Mouse (Mus musculus): ENCODE measurements around the gene Faap100. TPM values are rescaled to one million over a fixed set of nuclear protein-coding genes. Genes with fewer than 3 reads are reported as not detected.

The Faap100 gene
- polyA plus RNA-seq, 1 experiment from 2014 or later = 33.8 TPM

DNA sequence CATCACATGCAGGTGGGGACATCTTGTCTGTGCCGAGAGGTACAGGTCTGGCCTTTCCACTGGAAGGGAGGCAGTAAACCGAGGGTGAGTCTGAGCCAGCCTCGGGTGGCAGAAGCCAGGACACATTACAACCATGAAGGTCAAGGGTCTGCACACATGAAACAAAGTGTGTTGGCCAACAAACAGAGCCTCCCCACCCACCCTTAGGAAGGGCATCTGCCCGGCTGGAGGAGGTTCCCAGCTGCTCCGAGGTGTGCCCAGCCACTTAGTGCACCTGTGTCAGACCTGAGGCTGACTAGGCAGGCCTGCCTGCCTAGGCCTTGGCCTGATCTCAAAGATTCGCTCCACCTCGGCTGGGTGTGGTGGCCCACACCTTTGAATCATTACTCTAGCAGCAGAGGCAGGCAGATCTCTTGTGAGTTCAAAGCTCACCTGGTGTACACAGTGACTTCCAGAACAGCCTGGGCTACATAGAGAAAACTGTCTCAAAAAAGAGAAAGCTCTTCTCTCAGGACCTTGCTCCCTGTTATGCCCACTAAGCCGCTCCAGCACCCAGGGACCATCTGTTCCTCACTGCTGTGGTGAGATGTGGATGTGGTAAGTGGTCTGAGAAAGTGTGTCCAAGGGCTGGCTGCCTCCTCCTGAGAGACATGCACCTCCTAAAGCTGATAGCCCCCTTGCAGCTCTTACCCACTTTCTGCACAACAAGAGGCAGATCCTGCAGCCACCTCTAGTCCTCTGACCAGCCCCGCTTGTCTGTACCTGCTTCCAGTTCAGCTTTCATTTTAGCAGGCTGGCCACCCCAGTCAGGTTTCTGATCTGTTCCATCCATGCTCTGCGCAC lies 27.1 kb downstream of the Faap100 start:
- 88% methylated on average over 10 of the region's 10 CpGs for WGBS
- no peaks in the 10 kb centered on the region; the same call in 1 of the 2 replicates for H3K36me3 ChIP-seq (ENCODE audit: control insufficient read depth, insufficient read depth, low read length)
- H3K4me3 ChIP-seq (ENCODE audit: low read depth, low read length) = no peak overlapping the region
- peaks cover 13% of the 10 kb centered on the region for H3K4me1 ChIP-seq (replicated peaks; ENCODE audit: control insufficient read depth, insufficient read depth, low read length)
- peak overlapping the region; percentile 99; the same call in 1 of the 2 replicates for H3K27ac ChIP-seq (ENCODE audit: low read depth, low read length)
- DNase-seq (ENCODE audit: low spot score) (peak; percentile 50), ATAC-seq (replicated peaks; ENCODE audit: low FRiP score) (no peak)
- peak overlapping the region; percentile 100; the same call in 1 of the 2 replicates for H3K9ac ChIP-seq (ENCODE audit: low read length)
- H3K9me3 ChIP-seq (ENCODE audit: control insufficient read depth, low read length) = no peaks in the 10 kb centered on the region
- H3K4me2 ChIP-seq (ENCODE audit: low read depth, low read length, severe bottlenecking) = peak overlapping the region; percentile 89
- no peaks in the 10 kb centered on the region for H3K27me3 ChIP-seq (ENCODE audit: control insufficient read depth, insufficient read depth, low read length)

DNA sequence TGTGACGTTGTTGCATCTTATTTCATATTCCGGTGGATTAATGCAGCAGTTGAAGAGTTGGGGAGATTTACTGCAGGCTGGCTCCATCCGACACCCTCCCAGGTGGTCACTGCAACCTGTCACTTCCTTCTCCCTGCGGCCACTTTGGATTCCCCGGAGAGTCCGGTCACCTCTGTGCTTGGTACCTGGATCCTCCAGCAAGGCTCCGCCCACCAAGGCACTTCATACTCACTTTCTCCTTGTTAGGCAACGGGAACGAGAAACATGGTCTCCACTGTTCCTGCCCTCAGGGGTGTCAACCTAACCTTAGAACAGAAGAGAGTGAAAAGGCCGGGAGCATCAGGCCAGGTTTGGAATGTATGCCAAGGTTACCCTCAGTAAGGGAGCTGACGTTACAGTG lies 27.9 kb downstream of the Faap100 start:
- Histone ChIP-seq H3K4me3 (ENCODE audit: low read depth, low read length) (peak overlapping the region; percentile 100), H3K9me3 (ENCODE audit: control insufficient read depth, low read length) (no peaks in the 10 kb centered on the region), H3K36me3 (ENCODE audit: control insufficient read depth, insufficient read depth, low read length) (no peaks in the 10 kb centered on the region; the same call in 1 of the 2 replicates), H3K4me1 (replicated peaks; ENCODE audit: control insufficient read depth, insufficient read depth, low read length) (peaks cover 13% of the 10 kb centered on the region), H3K27ac (ENCODE audit: low read depth, low read length) (peak overlapping the region; percentile 99), H3K27me3 (ENCODE audit: control insufficient read depth, insufficient read depth, low read length) (no peaks in the 10 kb centered on the region), H3K4me2 (ENCODE audit: low read depth, low read length, severe bottlenecking) (peak overlapping the region; percentile 89), H3K9ac (ENCODE audit: low read length) (peak overlapping the region; percentile 100)
- ATAC-seq (replicated peaks; ENCODE audit: low FRiP score) (no peak), DNase-seq (ENCODE audit: low spot score) (peak; percentile 65)
- WGBS = 21% methylated on average over 11 of the region's 11 CpGs

DNA sequence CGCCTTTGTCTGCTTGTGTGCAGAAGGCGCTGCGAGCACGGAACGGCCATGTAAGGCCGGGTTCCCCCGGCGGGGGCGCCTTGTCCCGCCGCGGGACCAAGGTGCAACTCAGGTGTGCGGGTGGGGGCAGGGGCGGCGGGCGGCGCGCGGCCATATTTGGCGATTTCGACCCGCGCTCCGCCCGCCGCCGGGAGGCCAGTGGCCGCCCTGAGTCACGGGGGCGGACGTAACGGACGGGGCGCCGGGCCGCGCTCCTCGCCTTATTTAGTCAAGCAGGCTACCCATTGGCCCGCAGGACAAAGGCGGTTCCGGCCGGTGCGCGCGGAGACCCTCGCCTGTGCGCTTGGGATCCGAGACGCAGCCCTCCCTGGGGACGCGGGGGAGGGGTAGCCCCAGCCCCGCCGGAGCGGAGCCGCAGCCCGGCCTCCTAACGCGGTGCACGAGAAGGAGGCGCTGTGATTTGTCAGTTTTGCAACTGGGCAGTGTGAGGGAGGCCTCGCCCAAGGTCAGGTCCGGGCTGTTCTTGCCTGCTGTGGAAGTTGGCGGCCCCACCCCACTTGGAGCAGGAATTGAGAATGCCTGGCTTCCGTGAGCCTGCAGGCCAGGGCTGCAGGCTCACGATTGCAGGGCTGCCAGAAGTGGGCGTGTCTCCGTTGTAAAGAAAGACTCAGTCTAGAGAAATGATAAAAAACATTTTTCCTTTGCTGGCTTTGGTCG lies 28.4 kb downstream of the Faap100 start:
- Histone ChIP-seq H3K4me3 (ENCODE audit: low read depth, low read length) (peak overlapping the region; percentile 100), H3K36me3 (ENCODE audit: control insufficient read depth, insufficient read depth, low read length) (peaks cover 3% of the 10 kb centered on the region; the same call in 1 of the 2 replicates), H3K9ac (ENCODE audit: low read length) (peak overlapping the region; percentile 100), H3K27ac (ENCODE audit: low read depth, low read length) (peak overlapping the region; percentile 99), H3K9me3 (ENCODE audit: control insufficient read depth, low read length) (no peaks in the 10 kb centered on the region), H3K4me2 (ENCODE audit: low read depth, low read length, severe bottlenecking) (peak overlapping the region; percentile 89), H3K4me1 (replicated peaks; ENCODE audit: control insufficient read depth, insufficient read depth, low read length) (peaks cover 16% of the 10 kb centered on the region), H3K27me3 (ENCODE audit: control insufficient read depth, insufficient read depth, low read length) (no peaks in the 10 kb centered on the region)
- DNase-seq (ENCODE audit: low spot score) (peak; percentile 95), ATAC-seq (replicated peaks; ENCODE audit: low FRiP score) (peak; percentile 80)
- under 1% methylated on average over 68 of the region's 68 CpGs for WGBS

DNA sequence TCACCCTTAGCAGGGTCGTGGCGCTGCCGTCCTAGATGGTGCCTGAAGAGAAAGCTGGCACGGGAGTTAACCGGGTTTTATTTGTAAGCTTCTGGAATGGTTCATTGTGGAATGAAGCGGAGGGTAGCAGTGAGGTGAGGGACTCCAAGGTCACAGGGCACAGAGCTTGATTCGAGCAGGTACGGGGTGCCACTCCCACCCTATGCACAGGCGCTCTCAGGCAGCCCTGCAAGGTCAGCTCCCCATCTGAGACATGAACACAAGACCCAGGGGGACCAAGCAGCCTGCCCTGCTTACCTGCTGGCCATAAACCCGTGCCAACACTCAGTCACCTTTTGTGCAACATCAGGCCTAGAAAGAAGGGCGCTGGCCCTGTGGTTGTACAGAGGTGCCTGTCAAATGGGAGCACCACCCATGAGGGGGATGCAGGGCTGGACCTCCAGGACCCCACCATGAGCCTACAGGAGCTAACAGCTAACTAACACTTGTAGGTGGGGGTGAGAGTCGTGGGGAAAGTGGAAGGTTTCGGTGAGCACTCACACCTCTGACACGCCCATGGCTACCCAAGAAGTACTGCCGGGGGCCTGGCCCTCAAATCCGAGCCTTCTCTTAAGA lies 29.1 kb downstream of the Faap100 start:
- H3K27ac ChIP-seq (ENCODE audit: low read depth, low read length) = peak overlapping the region; percentile 99
- H3K4me3 ChIP-seq (ENCODE audit: low read depth, low read length) = peak overlapping the region; percentile 100
- no peaks in the 10 kb centered on the region for H3K9me3 ChIP-seq (ENCODE audit: control insufficient read depth, low read length)
- peaks cover 18% of the 10 kb centered on the region for H3K4me1 ChIP-seq (replicated peaks; ENCODE audit: control insufficient read depth, insufficient read depth, low read length)
- no peaks in the 10 kb centered on the region for H3K27me3 ChIP-seq (ENCODE audit: control insufficient read depth, insufficient read depth, low read length)
- ATAC-seq (replicated peaks; ENCODE audit: low FRiP score) (peak; percentile 0; the same call in 1 of the 2 replicates), DNase-seq (ENCODE audit: low spot score) (peak; percentile 82)
- 3% methylated on average over 16 of the region's 16 CpGs for WGBS
- peaks cover 5% of the 10 kb centered on the region; the same call in 1 of the 2 replicates for H3K36me3 ChIP-seq (ENCODE audit: control insufficient read depth, insufficient read depth, low read length)
- H3K9ac ChIP-seq (ENCODE audit: low read length) = peak overlapping the region; percentile 100
- H3K4me2 ChIP-seq (ENCODE audit: low read depth, low read length, severe bottlenecking) = peak overlapping the region; percentile 89

DNA sequence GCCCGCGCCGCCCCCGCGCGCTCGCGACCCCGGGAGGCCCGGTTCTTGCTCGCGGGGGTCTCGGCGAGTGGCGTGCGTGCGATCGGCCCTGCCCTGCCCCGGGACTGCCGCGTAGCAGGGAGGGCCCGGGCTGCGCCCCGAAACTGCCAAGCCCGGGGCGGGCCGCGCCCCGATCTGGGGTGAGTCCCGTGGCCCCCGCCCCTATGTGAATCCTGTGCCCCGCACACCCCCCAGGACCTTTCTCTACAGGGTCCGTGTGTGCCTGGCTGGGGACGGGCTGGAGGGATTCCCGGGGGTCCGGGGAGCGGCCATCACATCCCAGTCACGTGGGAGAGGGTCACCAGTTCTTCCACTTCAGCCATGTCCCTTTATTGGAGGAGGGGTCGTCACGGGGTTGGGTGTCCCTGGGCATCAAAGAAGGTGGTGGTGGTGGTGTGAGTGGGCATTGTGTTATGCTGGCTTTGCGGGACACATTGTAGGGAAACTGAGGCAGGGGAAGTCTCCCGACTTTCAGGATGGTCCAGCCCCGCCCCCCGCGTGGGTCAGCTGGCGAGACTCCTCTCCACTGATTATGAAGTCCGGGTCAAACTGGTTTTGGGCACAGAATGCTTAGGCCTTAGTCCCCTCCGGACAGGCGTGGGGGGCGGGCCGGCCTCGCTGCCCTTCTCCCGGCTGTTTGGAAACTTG lies 29.7 kb downstream of the Faap100 start:
- DNase-seq (ENCODE audit: low spot score) = peak; percentile 91
- Histone ChIP-seq H3K36me3 (ENCODE audit: control insufficient read depth, insufficient read depth, low read length) (peaks cover 5% of the 10 kb centered on the region; the same call in 1 of the 2 replicates), H3K9me3 (ENCODE audit: control insufficient read depth, low read length) (no peaks in the 10 kb centered on the region), H3K9ac (ENCODE audit: low read length) (peak overlapping the region; percentile 100), H3K4me1 (replicated peaks; ENCODE audit: control insufficient read depth, insufficient read depth, low read length) (peaks cover 18% of the 10 kb centered on the region), H3K4me2 (ENCODE audit: low read depth, low read length, severe bottlenecking) (peak overlapping the region; percentile 89), H3K27me3 (ENCODE audit: control insufficient read depth, insufficient read depth, low read length) (no peaks in the 10 kb centered on the region), H3K4me3 (ENCODE audit: low read depth, low read length) (peak overlapping the region; percentile 100), H3K27ac (ENCODE audit: low read depth, low read length) (peak overlapping the region; percentile 99)
- WGBS = 2% methylated on average over 39 of the region's 53 CpGs
- ATAC-seq (replicated peaks; ENCODE audit: low FRiP score) = peak; percentile 60

DNA sequence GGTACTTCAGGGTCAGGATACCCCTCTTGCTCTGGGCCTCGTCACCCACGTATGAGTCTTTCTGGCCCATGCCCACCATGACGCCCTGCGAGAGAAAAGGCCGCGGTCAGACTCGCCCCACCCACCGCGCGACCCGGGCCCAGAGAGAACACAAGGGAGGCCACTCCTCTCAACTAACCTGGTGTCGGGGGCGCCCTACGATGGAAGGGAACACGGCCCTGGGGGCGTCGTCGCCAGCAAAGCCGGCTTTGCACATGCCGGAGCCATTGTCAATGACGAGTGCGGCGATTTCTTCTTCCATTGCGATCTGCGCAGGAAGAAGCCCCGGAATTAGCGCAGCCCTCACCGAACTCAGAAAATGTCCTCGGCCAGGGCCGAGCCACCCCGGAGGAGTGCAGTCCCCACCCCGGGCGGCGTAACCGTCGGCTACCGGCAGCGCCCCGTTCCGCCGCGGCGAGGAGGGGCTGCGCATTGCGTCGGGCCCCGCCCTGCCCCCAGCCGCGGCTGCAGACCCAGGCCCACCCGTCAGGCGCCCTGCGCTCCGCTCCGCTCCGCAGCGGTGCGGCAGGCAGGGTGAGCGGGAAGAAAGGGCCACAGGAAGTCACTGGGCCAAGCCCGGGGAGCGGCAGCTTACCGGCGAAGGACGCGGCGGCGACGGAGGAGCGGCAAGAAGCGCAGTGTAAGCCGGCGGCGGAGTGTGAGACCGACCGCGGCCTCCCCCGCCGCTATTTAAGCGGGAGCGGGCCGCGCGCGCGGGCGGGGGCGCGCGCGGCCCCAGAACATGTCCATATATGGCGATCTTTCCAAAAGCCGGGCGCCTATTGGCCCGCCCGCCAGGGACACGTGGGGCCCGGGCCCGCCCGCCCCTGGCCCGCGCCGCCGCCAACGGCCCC lies 30.5 kb downstream of the Faap100 start, which contains the start of gene Actg1:
Actg1 (minus strand) TSS at position 752 of the 893 bp plus-strand sequence.
- H3K9ac ChIP-seq (ENCODE audit: low read length) = peak within 1 kb of the TSS; percentile 100
- H3K27ac ChIP-seq (ENCODE audit: low read depth, low read length) = peak within 1 kb of the TSS; percentile 99
- no peaks in the 10 kb centered on the region for H3K9me3 ChIP-seq (ENCODE audit: control insufficient read depth, low read length)
- H3K4me1 ChIP-seq (replicated peaks; ENCODE audit: control insufficient read depth, insufficient read depth, low read length) = peaks cover 18% of the 10 kb centered on the region
- peak within 1 kb of the TSS; percentile 89 for H3K4me2 ChIP-seq (ENCODE audit: low read depth, low read length, severe bottlenecking)
- no peaks in the 10 kb centered on the region for H3K27me3 ChIP-seq (ENCODE audit: control insufficient read depth, insufficient read depth, low read length)
- peak within 1 kb of the TSS; percentile 100 for H3K4me3 ChIP-seq (ENCODE audit: low read depth, low read length)
- peaks cover 5% of the 10 kb centered on the region; the same call in 1 of the 2 replicates for H3K36me3 ChIP-seq (ENCODE audit: control insufficient read depth, insufficient read depth, low read length)
- DNase-seq (ENCODE audit: low spot score) (peak; percentile 71), ATAC-seq (replicated peaks; ENCODE audit: low FRiP score) (peak; percentile 84)
- 4% methylated on average over 101 of the region's 103 CpGs for WGBS

DNA sequence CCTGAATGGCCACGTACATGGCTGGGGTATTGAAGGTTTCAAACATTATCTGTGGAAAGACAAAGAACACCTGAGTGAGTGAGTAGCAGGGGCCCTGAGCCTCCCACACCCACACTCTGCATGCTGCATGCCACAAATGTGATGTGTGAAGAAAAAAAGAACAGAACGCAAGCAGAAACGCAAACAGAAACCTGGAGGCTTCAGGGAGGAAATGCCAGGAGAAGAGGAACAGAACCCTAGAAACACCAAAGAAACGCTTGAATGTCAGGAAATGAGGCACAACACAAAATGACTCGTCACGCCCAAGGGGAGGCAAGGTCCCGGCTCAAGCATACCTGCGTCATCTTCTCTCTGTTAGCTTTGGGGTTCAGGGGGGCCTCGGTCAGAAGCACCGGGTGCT lies 31.3 kb downstream of the Faap100 start:
- ATAC-seq (replicated peaks; ENCODE audit: low FRiP score) (no peak), DNase-seq (ENCODE audit: low spot score) (peak; percentile 50)
- Histone ChIP-seq H3K9ac (ENCODE audit: low read length) (peak overlapping the region; percentile 100), H3K27me3 (ENCODE audit: control insufficient read depth, insufficient read depth, low read length) (no peaks in the 10 kb centered on the region), H3K27ac (ENCODE audit: low read depth, low read length) (no peak overlapping the region), H3K4me2 (ENCODE audit: low read depth, low read length, severe bottlenecking) (peak overlapping the region; percentile 89), H3K9me3 (ENCODE audit: control insufficient read depth, low read length) (no peaks in the 10 kb centered on the region), H3K36me3 (ENCODE audit: control insufficient read depth, insufficient read depth, low read length) (peaks cover 5% of the 10 kb centered on the region; the same call in 1 of the 2 replicates), H3K4me3 (ENCODE audit: low read depth, low read length) (peak overlapping the region; percentile 100), H3K4me1 (replicated peaks; ENCODE audit: control insufficient read depth, insufficient read depth, low read length) (peaks cover 18% of the 10 kb centered on the region)
- 10% methylated on average over 10 of the region's 10 CpGs for WGBS
